Mouse (Mus musculus): ENCODE measurements around the gene Olfr417. TPM values are rescaled to one million over a fixed set of nuclear protein-coding genes. Genes with fewer than 3 reads are reported as not detected.
"Not testable (repeated sequence)": the region's sequence is repeated elsewhere in the genome, so short reads cannot be mapped to it uniquely, and the experiment has no call there.

Olfr417 gene
- polyA plus RNA-seq (2015; fragmentation: Nextera tagmentation; extraction: Ambion mirVana): not detected in 2 replicates

DNA sequence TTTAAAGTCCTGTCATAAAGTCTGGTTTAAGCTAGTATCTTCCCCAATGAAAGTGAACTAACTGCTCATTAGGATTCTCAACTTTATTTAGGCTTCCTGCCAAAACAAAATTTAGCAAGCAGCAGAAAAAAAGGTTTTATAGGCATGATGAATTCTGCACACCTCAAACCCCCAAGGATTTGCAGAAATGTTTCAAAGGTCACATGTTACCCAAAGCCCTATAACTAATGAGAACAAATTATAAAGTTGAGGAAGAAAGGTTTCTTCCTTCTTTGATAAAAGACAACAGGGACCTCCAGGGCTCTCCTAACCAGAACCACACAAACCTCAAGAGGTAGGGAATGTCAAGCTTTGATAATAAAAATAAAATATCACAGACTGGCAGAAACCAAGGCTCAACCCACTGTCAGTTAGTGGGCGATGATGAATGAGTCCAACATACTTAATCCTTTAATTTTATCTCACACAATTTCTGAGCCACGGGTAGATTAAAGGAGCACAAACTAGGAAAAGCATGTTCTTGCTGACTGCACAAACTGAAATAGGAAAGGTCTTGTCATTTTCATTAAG is at the start of gene Olfr417:
Gene Olfr417, plus strand, starts transcription at position 241 of the 570 bp plus-strand sequence.
- ATAC-seq (ENCODE audit: low FRiP score): no peak
- Histone ChIP-seq H3K4me2 (no peak within 1 kb of the TSS), H3K36me3 (no peaks in the 10 kb centered on the region), H3K4me1 (replicated peaks) (no peaks in the 10 kb centered on the region), H3K27ac (no peak within 1 kb of the TSS), H3K27me3 (no peaks in the 10 kb centered on the region), H3K4me3 (no peak within 1 kb of the TSS), H3K9ac (no peak within 1 kb of the TSS), H3K9me3 (no peaks in the 10 kb centered on the region)
- 69% methylated on average over 2 of the region's 2 CpGs for WGBS

GRCm38 (mm10) chr1:174317308-174317707 is 47.6 kb upstream of the Olfr417 start:
- ATAC-seq (ENCODE audit: low FRiP score): no peak
- 86% methylated on average over 2 of the region's 2 CpGs for WGBS

DNA sequence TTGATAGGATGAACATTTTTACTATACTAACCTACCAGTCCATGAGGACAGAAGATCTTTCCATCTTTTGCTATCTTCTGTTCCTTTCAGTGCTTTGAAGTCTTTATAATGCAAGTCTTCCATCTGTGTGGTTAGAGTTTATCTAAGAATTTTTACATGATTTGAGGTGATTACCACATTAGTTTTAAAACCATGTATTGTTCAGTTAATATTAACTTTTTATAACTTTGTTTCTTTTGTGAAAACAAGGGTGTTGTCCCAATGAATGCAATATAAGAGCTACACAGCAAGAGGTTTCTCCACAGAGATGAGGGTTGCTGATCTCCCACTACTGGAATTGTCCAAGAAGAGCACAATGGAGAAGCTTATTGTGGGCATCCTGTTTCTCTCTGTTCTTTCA is 34.7 kb upstream of the Olfr417 start, which contains the start of gene Mptx1:
Gene Mptx1, plus strand, starts transcription at position 301 of the 400 bp plus-strand sequence.
- H3K27ac ChIP-seq: no peak within 1 kb of the TSS
- H3K9ac ChIP-seq: no peak within 1 kb of the TSS
- no peak within 1 kb of the TSS for H3K4me3 ChIP-seq
- H3K4me1 ChIP-seq (replicated peaks): no peaks in the 10 kb centered on the region
- no peaks in the 10 kb centered on the region for H3K27me3 ChIP-seq
- ATAC-seq (ENCODE audit: low FRiP score): no peak
- no peaks in the 10 kb centered on the region for H3K36me3 ChIP-seq
- no peak within 1 kb of the TSS for H3K4me2 ChIP-seq
- H3K9me3 ChIP-seq: no peaks in the 10 kb centered on the region

More at GRCm38 (mm10) chr1:174317308-174317707, 47.6 kb upstream of the Olfr417 start:
- no peak overlapping the region for H3K4me2 ChIP-seq
- no peaks in the 10 kb centered on the region for H3K36me3 ChIP-seq
- H3K4me3 ChIP-seq: no peak overlapping the region
- H3K9ac ChIP-seq: no peak overlapping the region
- H3K4me1 ChIP-seq (replicated peaks): no peaks in the 10 kb centered on the region
- H3K27ac ChIP-seq: no peak overlapping the region
- H3K9me3 ChIP-seq: no peaks in the 10 kb centered on the region
- H3K27me3 ChIP-seq: no peaks in the 10 kb centered on the region

DNA sequence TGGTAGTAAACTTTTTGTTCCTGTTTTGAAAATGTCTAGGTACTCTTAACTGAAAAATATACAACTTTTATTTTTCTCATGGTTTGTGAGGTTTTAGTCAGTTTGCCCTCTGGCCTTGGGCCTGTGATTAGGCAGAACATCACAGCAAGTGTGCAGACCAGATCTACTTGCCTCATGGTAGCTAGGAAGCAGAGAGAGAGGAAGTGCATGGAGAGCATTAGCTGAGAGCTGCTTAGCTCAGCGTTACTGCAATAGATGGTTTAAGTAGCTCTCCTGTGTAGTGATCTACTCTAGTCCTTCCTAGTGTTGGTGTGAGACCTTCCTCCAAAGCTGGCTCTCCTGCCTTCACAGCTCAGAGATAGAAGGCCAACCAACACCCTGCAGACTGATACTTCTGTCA is 11.3 kb upstream of the Olfr417 start:
- WGBS: 84% methylated on average over 1 of the region's 1 CpGs
- not testable (repeated sequence) for H3K4me1 ChIP-seq (replicated peaks); H3K4me3 ChIP-seq; H3K27me3 ChIP-seq; H3K9me3 ChIP-seq; H3K36me3 ChIP-seq; H3K27ac ChIP-seq; H3K4me2 ChIP-seq; ATAC-seq (ENCODE audit: low FRiP score); H3K9ac ChIP-seq

DNA sequence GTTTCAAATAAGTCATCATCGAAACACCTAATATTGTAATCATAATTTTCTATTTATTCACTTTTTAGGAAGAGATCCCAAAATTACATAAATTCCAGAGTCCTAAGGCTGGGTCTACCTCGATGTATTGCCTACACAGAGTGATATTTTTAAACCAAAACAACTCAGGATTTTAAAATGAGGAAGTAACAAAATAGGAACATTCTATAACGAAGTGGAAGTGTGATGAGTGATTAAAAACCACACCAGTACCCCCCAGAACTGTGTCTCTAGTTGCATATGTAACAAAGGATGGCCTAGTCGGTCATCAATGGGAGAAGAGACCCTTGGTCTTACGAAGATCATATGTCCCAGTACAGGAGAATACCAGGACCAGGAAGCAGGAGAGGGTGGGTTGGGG is 10.3 kb upstream of the Olfr417 start:
- no peak overlapping the region for H3K4me2 ChIP-seq
- no peak overlapping the region for H3K27ac ChIP-seq
- no peaks in the 10 kb centered on the region for H3K4me1 ChIP-seq (replicated peaks)
- no peaks in the 10 kb centered on the region for H3K9me3 ChIP-seq
- no peaks in the 10 kb centered on the region for H3K36me3 ChIP-seq
- 85% methylated on average over 5 of the region's 5 CpGs for WGBS
- H3K27me3 ChIP-seq: no peaks in the 10 kb centered on the region
- ATAC-seq (ENCODE audit: low FRiP score): no peak
- no peak overlapping the region for H3K9ac ChIP-seq
- no peak overlapping the region for H3K4me3 ChIP-seq

GRCm38 (mm10) chr1:174373799-174374198 is 8.9 kb downstream of the Olfr417 start:
- Histone ChIP-seq H3K4me1 (replicated peaks) (no peaks in the 10 kb centered on the region), H3K27ac (no peak overlapping the region), H3K4me2 (no peak overlapping the region), H3K9ac (no peak overlapping the region), H3K36me3 (no peaks in the 10 kb centered on the region), H3K27me3 (no peaks in the 10 kb centered on the region), H3K9me3 (no peaks in the 10 kb centered on the region), H3K4me3 (no peak overlapping the region)
- 96% methylated on average over 3 of the region's 3 CpGs for WGBS
- ATAC-seq (ENCODE audit: low FRiP score): no peak

- Histone ChIP-seq H3K27me3 (no peaks in the 10 kb centered on the region), H3K4me1 (replicated peaks) (no peaks in the 10 kb centered on the region), H3K27ac (no peak within 1 kb of the TSS), H3K9me3 (no peaks in the 10 kb centered on the region), H3K36me3 (no peaks in the 10 kb centered on the region), H3K9ac (no peak within 1 kb of the TSS), H3K4me2 (no peak within 1 kb of the TSS), H3K4me3 (no peak within 1 kb of the TSS)
- ATAC-seq (ENCODE audit: low FRiP score): no peak
- WGBS: 91% methylated on average over 2 of the region's 2 CpGs
These were observed 25.8 kb downstream of the Olfr417 start, which contains the start of gene Olfr248 for GRCm38 (mm10) chr1:174390746-174391145. Olfr248 (plus strand) TSS chr1:174391046.

DNA sequence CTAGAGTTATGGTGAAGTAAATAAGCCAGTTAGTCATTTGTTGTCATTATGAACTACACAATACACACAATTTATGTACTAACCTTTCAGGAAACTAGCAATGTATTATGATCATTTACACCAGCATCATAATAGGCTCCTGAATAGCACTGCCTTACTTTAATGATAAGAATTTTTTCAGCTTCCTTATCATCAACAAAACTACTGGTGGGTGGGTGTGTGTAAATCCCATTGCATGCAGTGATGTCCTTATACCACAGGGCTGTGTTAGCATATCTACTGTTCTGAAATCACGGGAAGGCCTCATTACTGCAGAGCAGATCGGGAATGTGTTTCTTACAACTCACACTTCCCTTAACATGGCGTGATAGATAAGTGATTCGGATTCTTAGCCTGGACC is 58.0 kb downstream of the Olfr417 start:
- 88% methylated on average over 4 of the region's 4 CpGs for WGBS
- Histone ChIP-seq H3K4me1 (replicated peaks) (no peaks in the 10 kb centered on the region), H3K27me3 (no peaks in the 10 kb centered on the region), H3K27ac (no peak overlapping the region), H3K4me3 (no peak overlapping the region), H3K9ac (no peak overlapping the region), H3K36me3 (no peaks in the 10 kb centered on the region), H3K4me2 (no peak overlapping the region), H3K9me3 (no peaks in the 10 kb centered on the region)
- no peak for ATAC-seq (ENCODE audit: low FRiP score)

- no peaks in the 10 kb centered on the region for H3K4me1 ChIP-seq (replicated peaks)
- no peaks in the 10 kb centered on the region for H3K27me3 ChIP-seq
- H3K4me2 ChIP-seq: no peak within 1 kb of the TSS
- no peak within 1 kb of the TSS for H3K4me3 ChIP-seq
- ATAC-seq (ENCODE audit: low FRiP score): no peak
- no peak within 1 kb of the TSS for H3K27ac ChIP-seq
- no peaks in the 10 kb centered on the region for H3K9me3 ChIP-seq
- H3K9ac ChIP-seq: no peak within 1 kb of the TSS
- WGBS: 62% methylated on average over 1 of the region's 1 CpGs
- H3K36me3 ChIP-seq: no peaks in the 10 kb centered on the region
These were observed 58.8 kb downstream of the Olfr417 start, which contains the start of gene Olfr414 for GRCm38 (mm10) chr1:174423764-174424163. Olfr414 (plus strand) TSS chr1:174424064.

Other genes with a start within 250 kb of the Olfr417 start
- not detected in 2 replicates for gene Olfr231, start 244.0 kb upstream of the Olfr417 start, polyA plus RNA-seq (2015; fragmentation: Nextera tagmentation; extraction: Ambion mirVana)
- gene Olfr424, start 233.6 kb upstream of the Olfr417 start, polyA plus RNA-seq (2015; fragmentation: Nextera tagmentation; extraction: Ambion mirVana): not detected in 2 replicates
- gene Olfr420, start 209.5 kb upstream of the Olfr417 start, polyA plus RNA-seq (2015; fragmentation: Nextera tagmentation; extraction: Ambion mirVana): not detected in 2 replicates
- gene Spta1, start 192.3 kb upstream of the Olfr417 start, polyA plus RNA-seq (2015; fragmentation: Nextera tagmentation; extraction: Ambion mirVana): 0.16 and 0.28 TPM in 2 replicates
- gene Olfr419, start 113.1 kb upstream of the Olfr417 start, polyA plus RNA-seq (2015; fragmentation: Nextera tagmentation; extraction: Ambion mirVana): not detected in 2 replicates
- not detected in 2 replicates for gene Mptx1, start 34.6 kb upstream of the Olfr417 start, polyA plus RNA-seq (2015; fragmentation: Nextera tagmentation; extraction: Ambion mirVana)
- not detected in 2 replicates for gene Olfr248, start 25.9 kb downstream of the Olfr417 start, polyA plus RNA-seq (2015; fragmentation: Nextera tagmentation; extraction: Ambion mirVana)
- not detected in 2 replicates for gene Olfr414, start 58.9 kb downstream of the Olfr417 start, polyA plus RNA-seq (2015; fragmentation: Nextera tagmentation; extraction: Ambion mirVana)
- gene Olfr220, start 77.0 kb downstream of the Olfr417 start, polyA plus RNA-seq (2015; fragmentation: Nextera tagmentation; extraction: Ambion mirVana): not detected in 2 replicates
- 7.5 and 8.3 TPM in 2 replicates for gene Fmn2, start 136.7 kb downstream of the Olfr417 start, polyA plus RNA-seq (2015; fragmentation: Nextera tagmentation; extraction: Ambion mirVana)